Mouse (Mus musculus) kidney, postnatal 25 days (tissue): ENCODE results near the gene Aprt.
"Not testable (repeated sequence)": the region's sequence is repeated elsewhere in the genome, so short reads cannot be mapped to it uniquely, and the experiment has no call there.

Source experiments
- DNase-seq, 2 experiments: peaks; one replicate each; pipeline ENCODE4 v3.0.0; 2021; ENCODE audit warnings: mixed read lengths in 2 of 2

Gene Aprt

GRCm38 (mm10) chr8:122586171-122586570, 9.5 kb upstream of the Aprt start:
- no peak for DNase-seq

DNA sequence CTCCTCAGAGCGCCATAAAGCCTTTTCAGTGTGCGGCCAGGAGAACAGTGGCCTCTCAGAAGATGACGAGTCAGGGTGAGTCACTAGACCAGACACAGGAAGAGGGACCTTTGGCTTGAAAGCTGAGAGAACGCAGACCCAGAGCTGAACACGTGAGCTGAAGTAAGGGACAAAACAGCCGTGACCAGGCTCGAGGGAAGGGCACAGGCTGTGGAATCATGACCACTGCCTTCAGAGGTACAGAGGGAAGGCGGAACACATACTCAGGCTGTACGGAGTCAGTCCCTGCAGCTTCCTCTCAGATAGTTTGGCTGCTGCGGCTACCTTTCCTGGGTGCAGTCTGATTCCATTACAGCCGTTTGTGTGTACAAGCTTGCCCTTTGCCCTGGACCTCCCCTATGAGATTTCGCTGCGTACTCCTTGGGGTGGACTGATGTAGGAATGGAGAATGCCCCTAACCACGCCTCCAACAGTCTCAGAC, 8.7 kb upstream of the Aprt start:
- no peak for DNase-seq

DNA sequence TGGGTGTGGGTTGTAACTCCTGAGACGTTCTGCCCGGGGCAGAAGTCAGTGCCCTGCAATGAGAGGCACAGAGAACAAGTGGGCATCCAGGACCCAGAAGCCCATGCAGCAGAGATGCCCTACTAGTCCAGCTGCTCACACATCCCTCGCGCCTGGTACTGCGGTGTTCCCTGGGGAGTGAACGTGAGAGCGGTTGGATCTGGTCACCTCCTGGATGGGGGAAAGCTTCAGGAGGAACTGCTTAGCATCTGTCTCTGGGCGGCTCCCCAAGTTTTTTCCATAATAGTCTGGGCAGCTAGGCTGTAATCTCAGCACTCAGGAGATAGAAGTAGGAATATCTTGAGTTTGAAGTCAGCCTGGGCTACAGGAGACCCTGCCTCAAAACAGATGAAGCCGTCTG, 8.3 kb upstream of the Aprt start:
- DNase-seq, result no peak

GRCm38 (mm10) chr8:122580926-122581325, 4.2 kb upstream of the Aprt start:
- no peak for DNase-seq

DNA sequence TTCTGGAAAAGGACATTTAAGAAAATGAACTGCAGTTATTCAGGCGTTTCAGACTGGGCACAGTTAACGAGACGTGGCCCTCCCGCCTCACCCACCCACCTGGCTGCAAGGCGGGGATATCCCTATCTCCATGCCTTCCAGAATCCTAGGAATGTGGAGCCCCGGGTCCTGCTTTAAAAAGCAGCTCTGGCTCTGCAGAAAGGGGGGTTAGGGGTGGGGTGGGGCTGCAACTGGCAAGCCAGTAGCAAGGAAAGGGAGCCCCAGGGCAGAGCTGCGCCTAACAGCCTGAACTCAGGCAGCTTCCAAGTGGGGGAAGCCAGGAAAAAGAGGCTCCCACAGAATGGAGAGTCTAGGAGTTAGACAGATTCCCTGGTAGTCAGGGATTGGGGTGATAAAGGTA, 2.5 kb upstream of the Aprt start:
- DNase-seq, result peak in 1 of 2 experiments; percentile 58

GRCm38 (mm10) chr8:122577116-122577515, 407 bp upstream of the Aprt start:
- no peak for DNase-seq

DNA sequence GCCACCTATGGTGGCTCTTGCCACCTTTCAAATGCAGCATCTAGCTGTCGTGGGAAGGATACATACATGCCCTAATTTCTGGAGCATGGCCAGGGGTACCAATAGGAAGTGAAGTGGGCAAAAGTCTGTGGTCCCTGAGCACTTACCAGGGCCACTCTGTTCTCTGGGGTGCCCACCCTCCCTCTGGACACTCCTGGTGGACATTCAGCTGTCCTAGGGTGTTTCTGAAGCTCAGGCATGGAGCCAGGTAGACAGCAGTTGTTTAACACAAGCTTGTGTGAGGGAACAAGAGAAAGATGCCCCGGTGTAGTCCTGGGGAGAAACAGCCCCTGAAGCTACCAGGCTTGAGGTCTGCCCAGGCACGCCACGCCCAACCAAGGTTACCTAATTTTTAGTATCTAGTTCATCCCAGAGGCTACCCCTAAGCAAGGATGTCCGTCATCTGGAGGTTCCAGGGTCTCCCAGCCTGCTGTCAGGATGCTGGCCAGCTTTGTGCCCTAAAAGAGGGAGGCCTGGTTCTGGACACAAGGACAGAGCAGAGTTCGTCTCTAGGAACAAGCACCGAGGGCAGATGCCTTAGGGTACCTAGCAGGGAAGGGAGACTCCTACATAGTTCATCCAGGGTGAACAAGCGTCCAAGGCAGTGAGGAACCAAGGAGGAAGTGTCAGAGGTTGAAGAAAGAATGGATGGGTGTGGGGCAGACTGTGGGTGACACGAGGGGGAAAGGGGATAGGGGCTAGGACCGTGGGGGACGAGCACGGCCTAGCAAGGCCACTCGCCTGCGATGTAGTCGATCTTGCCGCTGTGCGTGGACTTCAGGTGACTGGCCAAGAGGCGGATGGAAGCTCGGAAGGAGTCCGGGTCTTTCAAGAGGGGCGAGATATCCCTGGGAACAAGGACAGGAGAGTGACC, 718 bp downstream of the Aprt start:
- no peak for DNase-seq

DNA sequence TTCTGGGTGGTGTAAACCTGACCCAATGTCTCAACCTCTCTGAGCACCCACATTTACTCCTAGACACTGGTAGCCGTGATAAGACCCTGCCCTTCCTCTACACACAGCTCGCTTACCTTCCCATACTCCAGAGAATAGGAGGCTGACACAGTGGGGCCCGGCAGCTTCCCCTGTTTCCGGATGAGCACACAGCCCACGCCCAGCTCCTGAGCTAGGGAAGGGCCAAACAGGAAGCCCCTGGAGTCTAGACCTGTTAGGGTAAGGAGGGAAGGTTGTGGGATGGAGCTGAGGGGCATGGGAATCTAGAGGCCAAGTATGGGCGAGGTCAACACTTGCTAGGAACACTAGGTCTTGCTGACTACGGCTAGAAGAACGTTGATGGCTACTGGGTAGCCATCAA, 1.4 kb downstream of the Aprt start:
- DNase-seq, result no peak

DNA sequence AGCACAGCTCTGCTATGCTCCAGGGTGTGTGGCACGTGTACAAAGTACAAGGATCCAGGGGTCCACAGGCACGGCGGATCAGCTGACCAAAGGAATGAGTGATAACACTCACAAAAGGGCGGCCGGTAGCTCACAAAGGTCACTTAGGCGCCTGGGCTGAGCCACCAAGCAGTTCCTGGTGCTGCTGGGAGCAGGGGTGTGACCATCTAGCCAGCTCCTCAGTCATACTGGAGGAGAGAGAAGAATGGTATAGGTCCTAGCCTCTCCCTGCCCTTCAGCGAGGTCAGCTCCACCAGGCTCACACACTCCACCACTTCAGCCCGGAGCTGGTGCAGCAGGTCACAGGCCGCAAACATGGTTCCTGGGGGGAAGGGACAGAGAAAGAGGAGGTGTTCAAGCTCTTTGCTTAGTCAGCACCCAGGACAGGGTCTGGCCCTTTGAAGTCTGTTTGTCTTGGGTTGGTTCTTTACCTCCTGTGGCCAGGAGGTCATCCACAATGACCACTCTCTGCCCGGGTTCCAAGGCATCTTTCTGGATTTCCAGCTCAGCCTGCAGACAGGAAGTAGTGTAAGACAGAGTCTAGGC, 1.9 kb downstream of the Aprt start:
- peak; percentile 34 to 71 for DNase-seq

DNA sequence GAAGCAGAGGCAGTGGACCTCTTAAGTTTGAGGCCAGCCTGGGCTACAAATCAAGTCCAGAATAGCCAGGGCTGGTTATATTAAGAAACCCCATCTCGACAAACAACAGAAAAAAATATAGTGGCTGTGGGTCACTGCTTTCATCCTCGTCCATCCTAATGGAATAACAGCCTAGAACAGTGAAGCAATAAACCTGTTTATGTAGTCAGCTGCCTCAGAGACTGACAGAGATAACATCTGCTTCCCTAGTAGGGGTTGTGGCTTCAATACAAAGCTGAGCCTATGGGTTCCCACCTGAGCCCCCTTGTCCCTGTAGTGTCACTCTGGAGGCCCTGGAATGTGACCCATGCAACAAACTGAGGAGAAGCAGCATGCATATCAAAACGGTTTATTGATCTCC, 2.4 kb downstream of the Aprt start:
- DNase-seq, result no peak

DNA sequence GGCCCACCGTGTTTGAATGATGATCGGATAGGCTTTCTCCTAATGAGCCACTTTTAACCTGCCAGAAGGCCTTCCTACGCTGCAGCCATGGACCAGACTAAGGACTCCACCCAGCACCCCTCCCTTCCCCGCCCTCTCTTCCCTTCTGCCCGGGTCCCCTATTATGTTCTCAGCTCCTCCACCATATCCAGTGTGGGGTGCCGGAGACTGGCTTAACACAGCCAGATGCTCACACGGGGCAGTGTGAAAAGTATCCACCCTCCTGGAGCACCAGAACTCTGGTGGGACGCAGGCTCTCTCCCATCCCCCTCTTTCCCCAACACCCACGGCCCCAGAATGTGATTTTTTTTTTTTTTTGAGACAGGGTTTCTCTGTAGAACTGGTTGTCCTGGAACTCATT, 3.1 kb downstream of the Aprt start:
- DNase-seq, result no peak

DNA sequence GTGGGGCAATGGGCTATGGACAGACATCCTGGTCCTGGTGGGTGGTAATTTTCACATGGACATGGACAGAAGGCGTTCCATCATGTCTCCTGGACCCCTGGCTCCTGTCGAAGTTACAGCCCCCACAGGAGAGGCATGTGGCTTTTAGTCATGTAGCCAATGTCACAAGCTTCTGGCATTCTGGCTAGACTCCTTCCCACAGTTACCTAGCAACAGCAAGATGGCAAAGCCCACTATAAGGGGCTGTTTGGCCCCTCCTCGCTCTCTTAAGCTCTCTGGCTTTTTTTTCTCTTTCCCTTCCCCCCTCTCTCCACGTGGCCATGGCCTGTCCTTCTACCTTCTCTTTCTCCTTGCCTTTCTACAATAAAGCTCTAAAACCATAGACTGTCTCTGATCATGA, 3.5 kb downstream of the Aprt start:
- not testable (repeated sequence) for DNase-seq

- peak; percentile 40 to 73 for DNase-seq
Observed at GRCm38 (mm10) chr8:122572751-122573150, 4.0 kb downstream of the Aprt start.

- no peak for DNase-seq
Observed at GRCm38 (mm10) chr8:122571750-122572267, 4.9 kb downstream of the Aprt start.

DNA sequence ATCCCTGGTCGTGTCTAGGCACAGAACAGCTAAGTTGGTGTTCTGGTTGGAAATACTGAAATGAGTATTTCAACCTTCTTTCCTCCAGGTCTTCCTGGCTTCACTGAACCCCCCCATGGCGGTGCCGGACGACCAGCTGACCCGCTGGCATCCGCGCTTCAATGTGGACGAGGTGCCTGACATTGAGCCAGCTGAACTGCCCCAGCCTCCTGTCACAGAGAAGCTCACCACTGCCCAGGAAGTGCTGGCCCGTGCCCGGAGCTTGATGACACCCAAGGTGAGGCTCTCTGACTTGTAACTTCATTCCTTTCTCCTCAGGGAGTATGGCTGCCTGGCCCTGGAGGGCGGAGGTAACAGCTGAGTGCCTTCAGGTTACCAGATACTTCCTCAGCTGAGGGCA, 5.6 kb downstream of the Aprt start:
- no peak for DNase-seq

- DNase-seq, result no peak
Observed at GRCm38 (mm10) chr8:122569996-122570395, 6.7 kb downstream of the Aprt start.

GRCm38 (mm10) chr8:122569329-122569728, 7.4 kb downstream of the Aprt start:
- DNase-seq, result no peak

GRCm38 (mm10) chr8:122568881-122569309, 7.8 kb downstream of the Aprt start:
- no peak for DNase-seq

DNA sequence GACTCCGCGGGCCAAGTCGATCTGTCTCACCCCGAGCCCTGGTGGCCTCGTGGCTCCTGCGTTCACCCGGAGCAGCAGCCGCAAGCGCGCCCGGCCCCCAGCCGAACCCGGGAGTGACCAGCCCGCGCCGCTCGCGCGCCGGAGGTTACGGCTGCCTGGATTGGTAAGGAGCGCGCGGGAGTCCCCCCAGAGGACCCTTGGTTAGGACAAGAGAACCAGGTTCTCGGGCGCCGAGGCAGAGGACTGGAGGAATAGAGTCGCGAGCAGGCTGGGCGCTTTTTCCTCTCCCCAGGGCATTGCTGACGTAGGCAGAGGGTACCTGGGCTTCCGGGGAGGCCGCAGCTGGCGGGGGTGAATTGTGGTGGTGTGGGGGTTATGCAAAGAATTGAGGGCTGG, 8.6 kb downstream of the Aprt start:
- DNase-seq, result no peak

DNA sequence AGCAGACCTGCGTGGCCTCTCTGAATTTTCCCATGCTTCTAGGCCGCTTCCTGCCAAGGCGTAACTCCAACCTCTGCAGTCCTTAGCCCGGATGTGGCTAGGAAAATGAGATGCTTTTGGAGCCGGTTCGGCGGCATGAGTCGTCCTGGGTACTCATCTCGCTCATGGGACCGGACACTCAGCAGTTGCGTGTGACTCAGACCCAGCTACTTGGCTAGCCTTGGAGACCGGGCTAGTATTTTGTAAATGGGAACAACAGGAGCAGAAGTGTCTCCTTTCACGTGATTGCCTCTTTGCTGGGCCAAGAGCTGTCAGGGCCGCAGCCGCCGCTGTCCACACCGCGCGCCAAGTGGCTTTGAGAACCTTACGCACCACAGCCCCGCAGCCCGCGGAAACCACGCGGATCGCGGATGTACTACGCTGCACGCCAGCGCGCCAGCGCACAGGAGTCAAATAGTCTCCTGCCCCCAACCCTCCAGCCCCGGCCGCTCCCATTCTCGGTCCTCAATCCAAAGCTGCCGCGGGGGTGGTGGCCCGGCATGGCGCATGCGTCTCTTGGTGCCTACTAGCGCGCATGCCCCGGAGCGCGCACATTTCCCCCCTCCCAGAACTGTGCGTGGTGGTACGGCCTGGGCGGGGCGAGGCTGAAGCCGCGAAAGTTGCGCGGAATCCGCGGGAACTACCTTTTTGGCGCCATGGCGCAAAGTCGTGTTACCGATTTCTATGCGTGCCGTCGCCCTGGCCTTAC, 9.2 kb downstream of the Aprt start, which contains the start of gene Cdt1:
Gene Cdt1 (plus strand): TSS at position 655 of the 748 bp plus-strand sequence.
- DNase-seq, result peak; percentile 95 to 96

DNA sequence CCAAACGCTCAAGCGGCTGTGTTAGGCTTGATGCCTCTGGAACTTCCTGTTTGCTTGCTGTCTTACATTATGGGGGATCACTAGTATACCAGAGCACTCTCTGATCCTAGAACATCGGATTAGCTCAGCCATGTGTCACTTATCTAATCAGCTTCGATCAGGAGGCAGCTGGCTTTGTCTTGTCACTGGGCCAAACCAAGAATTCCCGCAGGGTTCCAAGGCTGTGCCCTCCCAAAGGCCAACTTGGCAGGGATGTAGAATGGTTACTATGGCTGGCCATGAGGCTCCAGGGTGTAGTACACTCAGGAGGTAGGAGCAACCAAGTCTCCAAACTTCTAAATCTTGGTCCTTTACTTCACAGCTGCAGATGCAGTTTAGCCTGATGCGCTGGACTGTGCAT, 9.9 kb downstream of the Aprt start:
- DNase-seq, result no peak

GRCm38 (mm10) chr8:122564363-122565352, 12.1 kb downstream of the Aprt start:
- no peak for DNase-seq
